Comparison of ENCODE assay signal across 15 mouse cellular contexts in the genomic region with DNA sequence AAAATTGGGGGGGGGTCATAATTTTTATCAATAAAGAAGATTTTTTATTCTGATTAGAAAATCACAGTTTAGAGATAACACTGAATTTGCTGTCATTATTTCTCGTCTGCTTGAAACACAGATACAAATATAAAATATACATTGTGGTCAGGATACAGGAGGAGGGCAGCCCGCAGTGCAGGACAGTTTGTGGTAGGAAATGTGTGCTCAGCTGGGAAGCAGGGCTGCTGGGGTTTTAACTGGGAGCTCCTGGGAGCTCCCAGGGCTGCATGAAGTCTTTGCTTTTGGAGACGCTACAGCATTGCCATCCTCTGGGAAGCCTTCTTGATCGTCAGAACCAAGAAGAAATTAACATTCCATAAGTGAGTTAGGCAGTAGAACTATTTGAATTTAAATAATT.
"Had no signal": no experiment of that assay in that cellular context is flagged by ENCODE, and none has a peak within 500 bp of the region (broad histone marks: within the 10 kb centered on the region; RNA-seq: fewer than 3 reads in every experiment).

No protein-coding gene starts in this region.

- H3K36me3 ChIP-seq: liver, embryonic 15.5 days; lung, embryonic 15.5 days; midbrain, embryonic 13.5 days; midbrain, embryonic 15.5 days; neural tube, embryonic 12.5 days had no signal

- H3K9ac ChIP-seq: liver, embryonic 15.5 days; liver, postnatal 0 days; lung, embryonic 15.5 days; midbrain, embryonic 13.5 days; midbrain, embryonic 15.5 days; neural tube, embryonic 12.5 days had no signal

- H3K4me3 ChIP-seq: liver, embryonic 15.5 days; lung, embryonic 15.5 days; midbrain, embryonic 13.5 days; midbrain, embryonic 15.5 days; neural tube, embryonic 12.5 days had no signal

- DNase-seq: liver, postnatal 0 days; lung, adult 2 months; lung, postnatal 14 days; lung, postnatal 36 days; right cerebral cortex, postnatal 14 days; thymus, adult 18-20 months; thymus, postnatal 14 days; thymus, postnatal 36 days had no signal

- ATAC-seq: liver, postnatal 0 days; lung, postnatal 0 days; midbrain, embryonic 13.5 days; midbrain, embryonic 15.5 days had no signal

- H3K9me3 ChIP-seq: liver, embryonic 15.5 days; lung, embryonic 15.5 days; midbrain, embryonic 13.5 days; midbrain, embryonic 15.5 days; neural tube, embryonic 12.5 days had no signal

- H3K27me3 ChIP-seq: liver, embryonic 15.5 days; lung, embryonic 15.5 days; midbrain, embryonic 13.5 days; midbrain, embryonic 15.5 days; neural tube, embryonic 12.5 days had no signal

- H3K27ac ChIP-seq: liver, embryonic 15.5 days; lung, embryonic 15.5 days; midbrain, embryonic 13.5 days; midbrain, embryonic 15.5 days; neural tube, embryonic 12.5 days had no signal

- H3K4me2 ChIP-seq: liver, embryonic 15.5 days; lung, embryonic 15.5 days; midbrain, embryonic 11.5 days; midbrain, embryonic 13.5 days; midbrain, embryonic 15.5 days; neural tube, embryonic 12.5 days had no signal

- H3K4me1 ChIP-seq: liver, embryonic 15.5 days; lung, embryonic 15.5 days; midbrain, embryonic 13.5 days; midbrain, embryonic 15.5 days; neural tube, embryonic 12.5 days had no signal
